Mouse (Mus musculus) lung, adult 2 months (tissue): ENCODE results near the gene Negr1.
"Not testable (repeated sequence)": the region's sequence is repeated elsewhere in the genome, so short reads cannot be mapped to it uniquely, and the experiment has no call there.

ENCODE experiments used
- CTCF ChIP-seq: fragments of 200-500 bp; IDR thresholded peaks from 2 replicates; pipeline ENCODE4 v1.5.1; 2011; ENCODE audit warnings: mild to moderate bottlenecking, low read length, control low read depth; ENCODE audit not compliant: insufficient read depth
- POLR2A ChIP-seq: fragments of 200-500 bp; IDR thresholded peaks from 2 replicates; pipeline ENCODE4 v1.6.1; 2011; ENCODE audit warnings: low read depth, mild to moderate bottlenecking, control low read depth, low read length, borderline replicate concordance; ENCODE audit errors: extremely low read depth

GRCm38 (mm10) chr3:157064438-157064837 lies 502.8 kb downstream of the Negr1 start:
- not testable (repeated sequence) for TF ChIP-seq CTCF, POLR2A
